Mouse (Mus musculus) layer of hippocampus, adult 11-12 months (tissue): Measurements from ENCODE around the gene Ccdc88c.
A peak's percentile ranks its signal among the peaks of the same experiment; 100 is the strongest.

Experiments used
- DNase-seq: peaks from one replicate; pipeline ENCODE4 v3.0.0; 2022; ENCODE audit warnings: low spot score

Ccdc88c gene

DNA sequence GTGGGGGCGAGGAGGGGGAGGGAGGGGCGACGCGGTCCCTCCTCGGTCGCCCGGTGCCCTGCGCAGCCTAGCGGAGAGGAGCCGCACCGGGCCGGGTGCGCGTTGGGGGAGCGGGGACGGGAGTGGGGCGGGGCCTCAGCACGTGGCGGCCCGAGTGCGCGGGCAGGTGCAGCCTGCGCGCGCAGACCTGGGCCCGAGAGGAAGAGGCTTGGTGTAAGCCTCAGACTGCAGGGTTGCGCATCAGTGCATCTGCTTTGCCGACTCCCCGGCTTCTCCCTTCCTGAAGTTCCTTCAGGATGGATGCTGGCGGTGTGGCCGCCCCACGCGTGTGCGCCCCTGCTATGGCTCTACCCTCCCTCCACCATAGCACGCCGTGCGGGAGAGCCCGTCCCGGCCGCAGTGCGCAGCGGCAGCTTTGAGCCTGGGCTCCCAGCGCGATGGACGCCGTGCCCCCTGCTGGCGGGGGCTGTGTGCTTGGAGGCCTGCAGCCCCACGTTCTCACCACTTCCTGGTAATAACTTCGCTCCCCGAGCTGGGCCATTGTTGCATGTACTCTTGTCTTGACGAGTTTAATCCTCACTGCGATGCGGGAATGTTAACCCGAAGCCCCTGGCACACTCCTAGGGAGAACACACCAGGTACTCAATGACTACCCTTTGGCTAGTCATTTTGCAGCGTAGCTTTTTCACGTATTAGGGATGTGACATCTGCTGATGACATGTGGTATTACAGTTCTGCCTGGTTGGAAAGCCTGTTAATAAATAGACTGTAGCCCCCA, at the start of gene Ccdc88c:
TSS of gene Ccdc88c (minus strand) at position 103 of the 778 bp plus-strand sequence.
- DNase-seq: peak; percentile 77

DNA sequence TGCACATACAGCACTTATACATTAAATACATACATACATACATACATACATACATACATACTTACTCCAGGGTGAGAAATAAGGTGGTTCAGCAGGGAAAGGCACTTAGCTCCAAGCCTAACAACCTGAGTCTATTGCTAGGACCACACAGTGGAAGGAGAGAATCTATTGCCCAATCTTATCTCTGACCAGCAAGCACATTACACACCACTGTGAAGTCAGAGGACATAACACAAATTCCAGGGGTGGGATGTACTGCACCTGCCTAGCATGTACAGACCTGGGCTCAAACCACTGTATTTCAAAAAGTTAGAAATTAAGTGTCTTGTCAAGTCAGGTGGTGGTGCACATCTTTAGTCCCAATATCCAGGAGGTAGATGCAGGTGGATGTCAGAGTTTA, 49.1 kb upstream of the Ccdc88c start:
- no peak for DNase-seq

DNA sequence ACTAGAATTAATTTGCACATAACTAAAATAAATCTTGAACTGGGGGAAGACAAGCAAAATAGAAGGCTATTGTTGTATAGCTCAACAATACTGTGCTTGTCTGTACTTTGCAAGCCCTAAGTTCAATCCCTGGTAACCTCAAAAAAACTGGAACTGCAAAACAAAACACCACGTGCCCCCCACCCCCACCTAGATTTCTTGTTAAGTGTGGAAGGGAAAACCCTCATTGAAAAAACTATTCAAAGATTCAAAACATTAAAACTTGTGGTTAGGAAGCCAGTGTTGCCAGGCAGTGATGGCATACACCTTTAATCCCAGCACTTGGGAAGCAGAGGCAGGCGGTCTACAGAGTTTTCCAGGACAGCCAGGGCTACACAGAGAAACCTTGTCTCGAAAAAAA, 46.6 kb upstream of the Ccdc88c start:
- DNase-seq: no peak

DNA sequence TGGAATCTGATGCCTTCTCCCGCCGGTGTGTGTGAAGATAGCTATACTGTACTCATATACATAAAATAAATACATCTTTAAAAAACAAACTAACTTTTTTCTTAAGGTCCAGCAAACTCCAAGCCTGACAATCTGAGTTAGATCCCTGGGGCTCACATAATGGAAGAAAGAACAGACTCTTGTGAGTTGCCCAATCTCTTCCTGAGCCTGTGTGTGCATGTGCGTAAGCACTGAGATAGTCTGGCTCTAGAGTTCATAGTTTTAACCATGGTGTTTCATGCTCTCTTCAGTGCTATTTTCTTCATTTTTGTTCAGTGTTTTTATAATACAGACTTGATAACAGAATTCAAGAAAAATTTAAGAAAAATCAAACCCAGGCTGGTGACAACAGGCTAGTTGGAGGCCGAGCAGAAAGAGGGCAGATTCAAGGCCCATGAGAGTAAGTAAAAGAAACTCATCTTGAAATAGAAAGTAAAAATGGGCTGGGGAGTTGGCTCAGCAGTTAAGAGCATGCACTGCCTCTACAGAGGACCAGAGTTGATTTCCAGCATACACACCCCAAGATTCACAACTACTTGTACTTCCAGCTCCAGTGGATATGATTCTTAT, 46.1 kb upstream of the Ccdc88c start:
- DNase-seq: no peak

DNA sequence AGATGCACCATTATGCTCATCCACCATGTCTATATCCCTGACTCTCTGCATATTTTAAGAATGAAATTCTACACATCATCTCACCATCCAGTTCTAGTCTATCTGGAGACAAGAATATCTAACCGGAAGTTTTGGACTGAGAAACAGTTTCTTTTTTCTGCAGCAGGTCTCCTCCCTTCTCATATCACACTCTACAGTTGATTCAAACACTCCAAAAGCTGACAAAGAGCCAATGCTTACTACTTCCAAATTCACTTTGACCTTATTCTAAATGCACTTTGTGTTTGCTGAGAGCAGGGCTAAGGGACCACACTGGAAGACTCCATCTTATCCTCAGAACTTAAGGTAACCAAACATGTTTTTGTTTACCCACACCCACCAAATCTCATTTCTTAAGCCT, 41.0 kb upstream of the Ccdc88c start:
- no peak for DNase-seq

DNA sequence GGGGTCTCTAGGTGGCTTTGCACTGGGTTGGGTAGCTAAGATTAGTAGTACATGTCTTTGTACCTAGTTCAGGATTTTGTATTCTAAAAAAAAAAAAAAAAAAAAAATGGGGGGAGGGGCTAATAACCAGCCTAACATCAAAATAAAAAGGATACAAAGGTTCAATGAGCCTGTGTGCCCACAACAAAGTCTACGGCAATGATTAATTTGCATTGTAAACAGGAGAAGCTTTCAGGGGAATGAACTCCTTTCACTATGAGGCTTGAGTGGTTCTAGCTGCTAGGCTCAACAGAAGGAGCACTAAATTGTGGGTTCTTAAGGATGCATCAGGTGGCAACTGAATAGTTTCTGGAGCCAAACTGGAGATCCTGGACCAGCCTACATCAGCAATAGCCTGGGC, 37.5 kb upstream of the Ccdc88c start:
- no peak for DNase-seq

DNA sequence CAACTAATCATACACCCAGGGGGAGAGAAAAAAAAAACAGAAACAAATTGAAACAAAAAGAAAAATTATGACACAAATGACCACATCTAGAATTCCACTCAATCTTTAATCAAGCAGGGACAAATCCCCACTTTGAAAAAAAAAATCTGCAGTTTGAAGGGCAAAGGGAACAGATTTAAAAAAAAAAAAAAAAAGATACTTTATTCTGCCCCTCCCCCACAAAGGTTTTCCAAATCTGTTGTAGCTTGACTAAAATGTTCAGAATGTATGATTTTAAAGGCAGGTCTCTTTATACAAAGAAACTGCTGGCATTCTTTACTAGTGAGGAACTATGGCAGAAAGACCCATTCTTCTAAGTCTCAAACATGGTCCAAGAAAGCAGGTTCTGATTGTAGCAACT, 11.1 kb upstream of the Ccdc88c start:
- no peak for DNase-seq

DNA sequence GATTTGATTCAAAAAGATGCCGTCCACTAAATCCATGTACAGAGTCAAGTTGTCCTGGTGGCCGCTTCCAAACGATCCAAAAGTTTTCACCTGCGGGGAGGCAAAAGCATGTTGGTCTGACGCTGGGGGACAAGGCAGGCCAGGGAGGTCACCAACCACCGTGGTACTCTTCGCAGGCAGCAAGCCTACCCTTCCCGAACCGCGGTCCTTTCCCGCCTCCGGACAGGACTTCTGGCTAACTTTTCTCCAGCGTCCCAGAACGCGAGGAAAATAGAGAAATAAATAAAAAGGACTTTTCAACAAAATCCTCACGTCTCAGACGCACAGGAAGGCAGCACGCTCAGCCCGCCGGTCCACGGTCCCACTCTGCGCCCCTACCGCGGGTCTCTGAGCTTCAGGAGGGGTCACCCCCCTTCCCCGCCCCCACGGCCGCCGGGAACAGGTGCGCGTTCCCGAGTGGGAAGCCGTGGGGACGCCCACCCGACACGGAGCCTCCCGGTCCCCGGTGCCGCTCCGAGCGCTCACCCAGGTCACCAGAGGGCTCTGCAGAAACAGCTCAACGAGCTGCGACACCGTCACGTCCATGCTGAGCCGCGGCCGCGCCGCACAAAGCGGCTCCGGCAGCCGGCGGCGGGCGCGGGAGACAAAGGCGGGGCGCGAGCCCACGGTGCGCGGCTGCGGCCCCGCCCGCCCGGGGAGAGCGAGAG, 456 bp downstream of the Ccdc88c start:
- DNase-seq: no peak

DNA sequence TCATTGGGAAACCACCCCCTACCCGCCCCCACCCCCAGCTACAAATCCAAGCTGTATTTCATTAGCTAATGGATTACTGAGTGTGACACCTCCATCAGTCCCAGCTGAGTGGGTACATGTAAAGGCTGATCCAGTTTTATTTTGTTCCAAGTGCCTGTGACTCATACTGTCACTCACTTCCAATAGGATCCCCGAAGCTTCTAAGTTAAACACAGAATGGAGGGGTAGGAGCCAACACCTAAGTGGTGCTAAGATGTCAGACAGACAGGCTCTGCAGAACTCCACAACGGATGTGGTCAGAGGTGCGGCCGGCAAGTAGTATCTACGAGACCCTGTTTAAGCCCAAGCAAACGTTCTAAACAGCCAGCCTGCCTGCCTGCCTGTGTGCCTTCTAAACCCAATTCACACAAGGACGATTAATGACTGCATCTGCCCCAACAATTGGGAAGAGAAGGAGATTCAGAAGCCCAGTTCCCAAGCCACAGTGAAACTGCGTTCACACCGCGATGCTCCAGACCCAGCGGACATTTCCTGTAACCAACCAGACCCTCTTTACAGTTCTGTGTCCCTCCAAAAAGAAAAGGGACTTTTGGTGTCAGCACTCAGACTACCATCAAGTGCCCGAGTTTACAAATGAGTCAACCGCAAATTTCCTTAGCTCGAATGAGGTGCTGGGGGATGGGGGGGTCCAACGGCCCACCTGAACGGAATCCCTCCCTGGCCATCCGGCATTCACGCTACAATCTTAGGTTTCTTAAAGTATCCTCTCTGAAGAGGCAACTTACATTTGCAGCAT, 1.2 kb downstream of the Ccdc88c start:
- DNase-seq: no peak

DNA sequence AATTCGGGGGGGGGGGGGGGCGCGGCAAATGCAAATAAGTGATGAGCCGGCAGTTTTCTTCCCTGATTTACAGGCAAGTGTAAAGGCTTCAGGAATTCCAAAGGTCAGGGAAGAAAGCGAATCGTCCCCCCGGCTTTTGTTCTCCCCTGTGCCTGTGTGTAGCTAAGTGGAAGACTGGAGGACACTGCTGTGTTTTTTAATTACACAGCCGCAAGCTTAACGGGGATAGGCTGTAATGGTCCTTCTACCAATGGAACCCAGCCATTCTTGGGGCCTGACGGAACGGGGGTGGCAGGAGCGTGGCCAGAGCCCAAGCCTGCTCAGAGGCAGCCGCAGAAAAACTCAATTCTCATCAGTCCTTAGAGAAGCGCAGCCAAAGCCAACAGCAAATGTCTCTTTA, 1.9 kb downstream of the Ccdc88c start:
- peak; percentile 40 for DNase-seq

DNA sequence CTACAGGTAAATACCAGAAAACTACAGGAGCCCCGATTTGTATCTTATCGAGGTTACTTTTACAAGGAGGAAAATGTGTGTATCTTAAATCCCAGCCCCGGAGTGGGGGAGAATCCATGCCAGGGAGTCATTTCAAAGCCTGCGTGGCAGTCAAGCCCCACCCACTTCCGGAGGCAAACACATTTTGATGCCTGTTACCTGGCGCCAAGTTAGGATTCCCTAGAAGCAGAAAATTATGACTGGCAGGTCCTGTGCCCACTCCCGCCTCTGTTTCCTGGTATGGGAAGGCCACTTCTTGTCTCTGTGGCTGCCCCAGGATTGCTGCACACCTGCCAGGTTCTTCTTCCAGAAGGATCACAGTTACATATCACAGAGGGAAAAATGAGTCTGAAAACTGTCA, 2.3 kb downstream of the Ccdc88c start:
- DNase-seq: no peak

DNA sequence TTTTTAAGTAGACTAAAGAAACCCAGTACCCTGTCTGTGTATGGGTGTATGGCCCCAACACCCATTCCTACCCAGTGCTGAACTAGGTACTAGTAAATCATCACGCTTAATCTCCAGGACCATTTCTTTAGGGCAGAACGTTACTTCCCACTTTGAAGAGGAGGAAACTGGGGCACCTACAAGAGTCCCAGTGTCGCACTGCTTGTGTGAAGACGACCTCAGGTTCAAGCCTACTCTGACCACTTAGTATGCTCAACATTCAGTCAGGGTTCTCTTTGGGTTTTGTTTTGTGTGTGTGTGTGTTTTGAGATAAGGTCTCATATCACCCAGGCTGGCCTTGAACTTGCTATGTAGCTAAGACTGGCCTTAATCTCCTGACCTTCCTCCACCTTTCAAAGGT, 2.8 kb downstream of the Ccdc88c start:
- no peak for DNase-seq

DNA sequence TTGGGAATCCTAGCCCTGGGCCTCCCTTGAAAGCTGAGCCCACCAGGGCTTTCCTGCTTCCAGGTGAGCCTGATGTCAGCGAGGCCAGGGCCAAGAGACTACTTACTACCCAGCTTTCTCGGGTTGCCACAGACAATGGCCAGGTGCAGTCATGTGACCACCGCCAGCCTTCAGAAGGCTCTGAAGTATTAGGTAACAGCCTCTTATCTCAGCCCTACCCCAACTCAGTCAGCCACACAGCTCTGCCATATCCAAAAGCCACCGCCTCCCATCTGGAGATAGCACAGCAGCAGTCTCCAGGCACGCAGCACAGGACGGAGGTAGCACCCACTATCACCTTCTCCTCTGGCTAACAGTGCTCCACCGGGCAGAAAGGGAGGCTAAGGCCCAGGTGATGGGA, 3.5 kb downstream of the Ccdc88c start:
- no peak for DNase-seq

DNA sequence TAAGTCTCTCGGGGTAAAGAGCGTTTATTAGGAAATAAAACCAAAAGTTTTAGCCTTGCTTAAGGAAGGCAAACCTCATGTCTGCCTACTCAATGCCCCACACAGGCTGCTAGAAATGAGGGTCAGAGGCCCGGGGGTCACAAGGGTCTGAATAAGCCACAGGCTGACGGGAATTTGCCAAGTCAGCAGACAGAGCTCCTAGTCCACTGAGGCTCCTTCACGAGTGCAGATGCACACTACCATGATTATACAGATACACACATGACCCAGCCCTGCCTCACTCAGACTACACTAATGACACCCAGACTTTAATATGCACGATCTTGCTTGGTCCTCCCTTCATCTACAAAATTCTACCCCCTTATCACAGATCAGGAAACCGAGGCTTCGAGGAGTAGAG, 4.0 kb downstream of the Ccdc88c start:
- DNase-seq: no peak

DNA sequence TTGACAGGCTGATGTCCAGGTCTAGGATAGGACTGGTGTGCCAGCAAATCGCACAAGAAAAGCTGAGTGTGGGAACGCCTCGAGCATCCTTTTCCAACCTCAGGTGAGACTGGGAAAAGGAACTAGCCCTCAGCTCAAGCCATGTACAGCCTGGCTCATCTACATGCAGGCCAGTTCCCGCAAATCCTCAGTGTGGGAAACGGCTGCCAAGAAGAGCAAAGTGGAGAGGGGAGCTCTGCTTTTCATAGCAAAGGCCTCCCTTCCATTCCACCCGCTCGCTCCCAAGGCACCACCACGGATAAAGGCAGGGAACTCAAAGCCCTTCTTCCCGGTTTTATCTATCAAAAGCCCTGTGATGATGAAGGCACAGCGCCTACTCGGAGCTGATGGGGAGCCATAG, 5.7 kb downstream of the Ccdc88c start:
- DNase-seq: no peak

DNA sequence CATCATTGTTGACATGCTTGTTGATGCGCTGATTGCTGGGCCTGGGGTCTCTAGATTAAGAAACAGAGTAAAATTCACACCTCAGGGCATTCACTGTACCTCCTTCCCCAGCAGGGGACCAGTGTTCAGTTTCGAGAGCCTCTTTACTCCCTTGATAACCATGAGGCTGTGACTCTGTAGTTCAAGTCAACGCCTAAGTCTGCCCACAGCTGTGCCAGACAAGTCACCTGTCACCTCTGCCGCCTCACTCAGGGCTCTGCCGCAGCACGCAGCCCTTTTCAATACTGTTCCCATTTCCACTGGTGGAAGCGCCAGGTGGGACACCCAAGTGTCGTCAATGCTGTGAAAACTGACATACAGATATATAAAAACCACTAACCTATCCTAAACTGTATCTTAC, 6.5 kb downstream of the Ccdc88c start:
- DNase-seq: no peak

DNA sequence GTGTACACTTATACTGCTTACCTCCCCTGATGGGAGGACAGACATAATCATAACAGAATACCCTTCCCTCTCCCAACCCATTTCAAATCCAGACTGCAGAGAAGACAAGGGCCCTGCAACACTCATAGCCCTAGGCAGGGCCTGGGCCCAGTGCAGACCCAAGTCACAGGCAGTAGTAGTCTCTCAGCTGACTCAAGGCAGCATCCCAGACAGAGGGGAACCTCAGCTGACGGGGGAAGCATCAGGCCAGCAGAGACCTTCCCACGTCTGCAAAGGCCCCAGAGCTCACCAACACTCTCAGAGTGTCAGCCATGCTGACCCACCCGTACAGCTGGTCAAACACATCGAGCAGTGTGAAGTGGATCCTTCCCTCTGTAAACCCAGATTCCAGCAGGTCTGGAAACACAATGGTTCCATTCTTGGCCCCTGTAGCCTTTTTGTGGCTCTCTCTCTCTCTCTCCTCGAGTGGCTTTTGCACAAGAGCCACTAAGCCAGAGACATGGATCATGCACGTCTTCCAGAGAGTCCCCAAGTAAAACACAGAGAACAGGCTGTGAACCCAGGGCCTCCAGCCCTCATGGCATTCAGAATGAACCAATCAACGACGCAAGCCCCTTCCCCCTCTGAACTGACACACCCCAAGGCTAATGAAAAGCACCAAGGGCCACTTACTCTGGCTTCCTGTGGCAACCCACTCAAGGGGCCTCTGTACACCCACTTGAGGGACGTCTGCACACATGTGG, 7.2 kb downstream of the Ccdc88c start:
- DNase-seq: no peak

DNA sequence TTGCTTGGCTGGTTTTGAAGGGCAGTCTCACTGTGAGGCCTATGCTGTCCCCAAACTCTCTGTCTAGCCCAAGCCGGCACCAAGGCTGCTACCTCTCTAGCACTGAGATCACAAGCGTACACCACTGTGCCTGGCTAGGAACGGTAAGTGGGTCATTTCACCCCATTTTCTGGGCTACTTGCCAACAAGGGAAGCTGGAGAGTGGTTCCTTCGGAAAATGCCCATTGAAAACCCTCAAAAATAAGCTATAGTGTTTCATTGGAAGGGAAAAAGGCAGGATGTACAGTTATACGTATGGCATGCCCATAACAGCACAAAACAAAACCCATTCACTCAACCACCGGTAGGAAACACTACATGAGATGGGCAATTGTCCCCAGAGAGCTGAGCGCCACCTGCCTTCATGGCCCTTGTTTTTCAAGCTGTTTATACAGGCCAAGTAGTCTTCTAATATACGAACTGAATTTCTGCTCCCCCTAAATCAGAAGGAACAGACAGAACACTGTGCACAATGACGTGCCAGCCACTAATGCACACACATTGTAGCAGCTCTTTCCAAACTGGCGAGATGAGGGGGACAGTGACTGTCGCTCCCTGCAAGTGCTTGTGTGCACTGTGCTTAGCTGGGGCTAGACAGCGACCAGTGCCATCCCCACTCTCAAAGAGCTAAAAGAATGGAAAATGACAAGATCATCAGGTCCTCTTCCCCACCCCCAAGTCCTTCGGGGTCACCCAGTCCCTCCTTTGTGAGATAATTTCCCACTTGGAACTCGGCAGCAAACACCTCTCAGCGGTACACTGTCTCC, 8.4 kb downstream of the Ccdc88c start:
- DNase-seq: no peak

DNA sequence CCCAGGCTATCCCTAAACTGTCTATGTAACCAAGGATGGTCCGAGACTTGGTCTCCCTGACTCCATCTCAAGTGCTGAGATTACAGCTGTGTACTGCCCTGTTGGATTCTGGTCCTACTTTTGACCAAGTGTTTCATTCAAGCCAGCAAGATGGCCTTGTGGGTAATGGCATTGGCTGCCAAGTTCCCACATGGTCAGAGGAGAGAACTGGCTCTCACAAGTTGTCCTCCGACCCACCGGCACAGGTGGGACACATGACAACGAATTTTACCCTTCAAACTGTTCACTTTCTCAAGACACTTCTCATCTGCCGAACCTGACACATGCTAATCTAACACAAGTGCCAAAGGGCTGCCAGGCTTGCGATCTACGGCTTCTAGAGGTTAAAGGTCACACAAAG, 9.4 kb downstream of the Ccdc88c start:
- no peak for DNase-seq

DNA sequence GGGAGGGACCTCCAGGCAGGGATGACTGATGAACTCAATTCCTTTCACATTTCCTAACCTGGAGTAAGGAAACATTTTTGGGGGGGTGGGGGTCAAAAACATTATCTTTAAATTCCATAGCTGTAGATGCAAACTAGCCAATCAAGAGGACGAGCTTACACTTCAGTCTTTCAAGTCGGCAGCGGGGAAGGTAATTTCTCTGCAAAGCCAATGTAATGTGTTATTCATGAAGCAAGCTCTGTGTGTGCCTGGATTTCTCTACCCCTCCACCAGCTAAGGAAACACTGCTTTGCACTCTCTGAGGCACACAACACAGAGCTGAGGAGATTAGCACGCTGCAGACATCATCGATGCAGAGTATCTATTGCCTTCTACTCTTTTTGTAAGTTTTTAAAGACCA, 9.8 kb downstream of the Ccdc88c start:
- no peak for DNase-seq

DNA sequence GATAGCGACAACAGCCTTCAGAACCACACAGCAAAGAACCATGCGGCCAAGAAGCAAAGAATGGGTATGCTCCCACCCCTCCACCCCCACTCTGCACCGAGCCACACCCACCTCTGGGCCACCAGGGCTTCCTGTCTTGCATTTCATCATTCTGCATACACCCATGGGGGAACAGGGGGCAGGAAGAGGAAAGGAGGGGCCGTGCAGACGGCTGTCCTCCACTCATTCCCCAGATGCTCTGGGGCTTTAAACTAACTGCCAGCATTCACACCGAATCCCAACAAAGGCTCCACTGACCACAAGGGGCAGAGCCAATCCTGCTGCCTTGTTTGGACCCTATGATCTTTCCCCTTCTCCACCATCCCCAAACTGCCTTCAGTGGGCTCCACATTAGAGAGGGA, 10.9 kb downstream of the Ccdc88c start:
- no peak for DNase-seq
